Mouse (Mus musculus) thymus, adult 2 months (tissue): ENCODE data around the gene Zfp507.

Experiments
- CTCF ChIP-seq: fragments of 200-500 bp; IDR thresholded peaks from 2 replicates; pipeline ENCODE4 v1.5.1; 2012; ENCODE audit warnings: mild to moderate bottlenecking, control low read depth, low read length, moderate library complexity, borderline replicate concordance; ENCODE audit not compliant: control insufficient read depth, poor library complexity, insufficient read depth; ENCODE audit errors: extremely low read depth
- POLR2A ChIP-seq: fragments of 200-500 bp; IDR thresholded peaks from 2 replicates; pipeline ENCODE4 v1.6.1; 2012; ENCODE audit warnings: mild to moderate bottlenecking, low read length, control low read depth, moderate library complexity; ENCODE audit not compliant: control insufficient read depth, poor library complexity, insufficient read depth; ENCODE audit errors: extremely low read depth

DNA sequence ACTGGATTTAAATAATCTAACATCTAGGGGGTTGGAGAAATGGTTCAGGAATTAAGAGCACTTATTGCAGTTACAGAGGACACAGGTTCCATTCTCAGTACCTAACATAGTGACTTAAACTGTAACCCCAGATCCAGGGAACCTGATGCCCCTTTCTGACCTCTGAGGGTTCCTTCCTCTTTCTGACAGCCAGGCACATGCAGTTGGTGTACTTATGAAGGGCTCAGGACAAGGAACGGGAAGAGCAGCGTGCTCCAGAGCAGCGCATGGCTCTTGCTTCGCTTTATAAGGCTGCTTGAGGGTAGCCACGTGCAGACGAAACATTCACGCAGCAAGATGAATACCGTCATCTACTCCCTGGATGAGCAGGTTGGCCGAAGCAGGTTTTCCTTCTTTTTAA is 51.9 kb downstream of the Zfp507 start:
- TF ChIP-seq CTCF (no peak), POLR2A (no peak)
